In the genomic region with DNA sequence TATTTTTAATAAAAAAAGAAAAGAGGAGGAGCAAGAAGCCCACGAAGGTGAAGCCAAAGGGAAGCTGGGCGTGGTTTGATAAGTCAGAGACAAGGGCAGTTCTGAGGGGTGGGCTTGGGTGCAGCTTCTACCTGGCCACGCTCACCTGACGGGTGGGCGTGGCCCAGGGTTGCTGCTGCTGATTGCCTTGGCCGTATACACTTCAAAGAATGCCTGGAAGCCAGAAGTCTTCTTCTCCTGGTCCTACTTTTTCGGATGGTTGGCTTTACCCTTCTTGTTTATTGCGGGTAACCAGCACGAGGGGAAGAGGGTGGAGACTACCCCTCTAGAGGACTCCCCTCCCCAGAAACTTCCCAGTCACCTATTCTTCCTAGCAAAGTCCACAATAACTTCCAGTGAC, we compare ENCODE assay signal across 8 mouse cellular contexts. TPM values are rescaled to one million over a fixed set of nuclear protein-coding genes. Genes with fewer than 3 reads are reported as not detected.
DNase-seq lines count a peak whose midpoint lies in the region; ATAC-seq and TF ChIP-seq lines count a peak whose summit lies in the region.

No protein-coding gene starts in this region.

- intact Hi-C loops in gastrocnemius, adult 2 months (cut with DNase I), result loop anchor here (5.0 kb wide), 2 partner anchors 110 to 130 kb away; a partner anchor contains a TSS

- WGBS in forebrain, embryonic 13.5 days, result 8% methylated on average over 7 of the region's 9 CpGs
- WGBS in liver, embryonic 16.5 days (ENCODE audit: insufficient replicate concordance), result 3% methylated on average over 9 of the region's 9 CpGs

- H3K79me2 ChIP-seq in C2C12 (ENCODE audit: control insufficient read depth, insufficient read depth), result peaks cover 32% of the 10 kb centered on the region

- H3K9ac ChIP-seq in forebrain, embryonic 13.5 days, result peak overlapping the region; percentile 68
- peak overlapping the region; percentile 60 for H3K9ac ChIP-seq in liver, embryonic 16.5 days (ENCODE audit: low read depth, low read length)

- ATAC-seq in forebrain, embryonic 13.5 days, result no peak
- ATAC-seq in liver, embryonic 16.5 days (ENCODE audit: low read depth), result no peak

- no peaks in the 10 kb centered on the region for H3K27me3 ChIP-seq in C2C12 (ENCODE audit: control insufficient read depth, insufficient read depth, insufficient read length)
- H3K27me3 ChIP-seq in forebrain, embryonic 13.5 days, result 0 out of 2 replicates have a peak, but pooled peaks cover 2% of the 10 kb centered on the region
- H3K27me3 ChIP-seq in liver, embryonic 16.5 days (ENCODE audit: control insufficient read depth, insufficient read depth, low read depth, low read length), result no peaks in the 10 kb centered on the region

- no peaks in the 10 kb centered on the region for H3K36me3 ChIP-seq in C2C12 (ENCODE audit: control insufficient read depth, insufficient read depth)
- no peaks in the 10 kb centered on the region for H3K36me3 ChIP-seq in forebrain, embryonic 13.5 days (ENCODE audit: poor library complexity, severe bottlenecking)
- H3K36me3 ChIP-seq in liver, embryonic 16.5 days (ENCODE audit: control insufficient read depth, insufficient read depth), result no peaks in the 10 kb centered on the region

- TF ChIP-seq CTCF in gastrocnemius, adult 2 months (IDR thresholded peaks at IDR 0.05), result no peak
- no peak for TF ChIP-seq CTCF in C2C12 (IDR thresholded peaks at IDR 0.05; ENCODE audit: control insufficient read depth, insufficient read depth, insufficient read length)

- H3K4me3 ChIP-seq in gastrocnemius, adult 2 months, result peak overlapping the region; percentile 69
- peak overlapping the region; percentile 27 for H3K4me3 ChIP-seq in C2C12 (ENCODE audit: insufficient read depth, poor library complexity, severe bottlenecking)
- peak overlapping the region; percentile 57 for H3K4me3 ChIP-seq in forebrain, embryonic 13.5 days
- H3K4me3 ChIP-seq in liver, embryonic 16.5 days (ENCODE audit: low read depth, low read length), result peak overlapping the region; percentile 75

- no peak overlapping the region for H3ac ChIP-seq in C2C12 (ENCODE audit: control insufficient read depth, insufficient read length, low read depth)

- DNase-seq in gastrocnemius, adult 2 months, result no peak
- DNase-seq in gastrocnemius, adult 8-10 months (ENCODE audit: low spot score in 2 of 2), result no peak
- DNase-seq in layer of hippocampus, postnatal 10 days (ENCODE audit: low spot score in 2 of 2), result no peak
- no peak for DNase-seq in right cerebral cortex, postnatal 25 days
- no peak for DNase-seq in spleen, adult 18-20 months

- peak overlapping the region; percentile 84 for H3K4me2 ChIP-seq in forebrain, embryonic 13.5 days
- peak overlapping the region; percentile 98 for H3K4me2 ChIP-seq in liver, embryonic 16.5 days (ENCODE audit: low read depth, low read length)

- H3K79me3 ChIP-seq in C2C12 (ENCODE audit: low read depth), result peaks cover 8% of the 10 kb centered on the region

- H3K9me3 ChIP-seq in forebrain, embryonic 13.5 days (replicated peaks), result no peaks in the 10 kb centered on the region
- no peaks in the 10 kb centered on the region for H3K9me3 ChIP-seq in liver, embryonic 16.5 days (replicated peaks; ENCODE audit: control insufficient read depth, low read length)

- peaks cover 21% of the 10 kb centered on the region for H3K4me1 ChIP-seq in forebrain, embryonic 13.5 days
- H3K4me1 ChIP-seq in liver, embryonic 16.5 days (ENCODE audit: control insufficient read depth, low read depth, low read length), result peaks cover 26% of the 10 kb centered on the region

- peak overlapping the region; percentile 98 for H3K27ac ChIP-seq in gastrocnemius, adult 2 months
- H3K27ac ChIP-seq in forebrain, embryonic 13.5 days, result 0 out of 2 replicates have a peak overlapping the region, but pooled peaks have one; percentile 75
- H3K27ac ChIP-seq in liver, embryonic 16.5 days (ENCODE audit: low read length), result peak overlapping the region; percentile 93

TF ChIP-seq in C2C12, 6 proteins besides CTCF, POLR2A, EP300 and RAD21:
- TF ChIP-seq FOSL1 (IDR thresholded peaks at IDR 0.05; ENCODE audit: insufficient read depth, low read length, poor library complexity, severe bottlenecking) (no peak), USF1 (IDR thresholded peaks at IDR 0.05; ENCODE audit: low read depth) (no peak), MAX (IDR thresholded peaks at IDR 0.05) (no peak), MYOD1 (IDR thresholded peaks at IDR 0.05; ENCODE audit: control insufficient read depth, insufficient read length, low read depth) (no peak), CEBPB (IDR thresholded peaks at IDR 0.05; ENCODE audit: low read depth) (no peak)

RNA-seq across cellular contexts. Expression of a gene that starts 1.2 kb away (rescaled TPM):
- total RNA-seq in gastrocnemius, adult 2 months (2021), result 100 to 1,000 TPM; 221 to 447 TPM
- total RNA-seq in gastrocnemius, adult 8-10 months (2022), result 100 to 1,000 TPM; 284 to 324 (median 303) TPM
- 296 TPM for polyA plus RNA-seq in C2C12 (2012; fragmentation: generic; extraction: Trizol)
- 152 and 167 TPM in 2 replicates for polyA plus RNA-seq in forebrain, embryonic 13.5 days (2015; fragmentation: Nextera tagmentation; extraction: Ambion mirVana)
- 314 and 319 TPM in 2 replicates for polyA plus RNA-seq in liver, embryonic 16.5 days (2015; fragmentation: Nextera tagmentation; extraction: Ambion mirVana)
- 10 to 100 TPM; 61.8 to 68.0 TPM for total RNA-seq in layer of hippocampus, postnatal 10 days (2021)

RNA-seq across cellular contexts. Expression of a gene that starts 1.2 kb away (rescaled TPM):
- 1 to 10 TPM in 1 of 2 experiments, under 1 TPM in 1; 0.45 to 1.2 TPM for total RNA-seq in gastrocnemius, adult 2 months (2021)
- under 1 TPM in 1 of 4 experiments, not detected in 3; 0.73 TPM for total RNA-seq in gastrocnemius, adult 8-10 months (2022)
- 0.09 TPM for polyA plus RNA-seq in C2C12 (2012; fragmentation: generic; extraction: Trizol)
- 0.26 and 0.47 TPM in 2 replicates for polyA plus RNA-seq in forebrain, embryonic 13.5 days (2015; fragmentation: Nextera tagmentation; extraction: Ambion mirVana)
- polyA plus RNA-seq in liver, embryonic 16.5 days (2015; fragmentation: Nextera tagmentation; extraction: Ambion mirVana), result 0.17 and 0.22 TPM in 2 replicates
- total RNA-seq in layer of hippocampus, postnatal 10 days (2021), result 1 to 10 TPM; 2.0 to 2.1 TPM

RNA-seq across cellular contexts. Expression of a gene that starts 2.1 kb away (rescaled TPM):
- total RNA-seq in gastrocnemius, adult 2 months (2021), result not detected
- total RNA-seq in gastrocnemius, adult 8-10 months (2022), result not detected
- polyA plus RNA-seq in C2C12 (2012; fragmentation: generic; extraction: Trizol), result not detected
- polyA plus RNA-seq in forebrain, embryonic 13.5 days (2015; fragmentation: Nextera tagmentation; extraction: Ambion mirVana), result not detected in 2 replicates
- polyA plus RNA-seq in liver, embryonic 16.5 days (2015; fragmentation: Nextera tagmentation; extraction: Ambion mirVana), result not detected in 2 replicates
- not detected for total RNA-seq in layer of hippocampus, postnatal 10 days (2021)

RNA-seq across cellular contexts. Expression of a gene that starts 5.8 kb away (rescaled TPM):
- total RNA-seq in gastrocnemius, adult 2 months (2021), result not detected
- total RNA-seq in gastrocnemius, adult 8-10 months (2022), result not detected
- 0.08 TPM for polyA plus RNA-seq in C2C12 (2012; fragmentation: generic; extraction: Trizol)
- not detected in 2 replicates for polyA plus RNA-seq in forebrain, embryonic 13.5 days (2015; fragmentation: Nextera tagmentation; extraction: Ambion mirVana)
- polyA plus RNA-seq in liver, embryonic 16.5 days (2015; fragmentation: Nextera tagmentation; extraction: Ambion mirVana), result 16.3 and 17.8 TPM in 2 replicates
- not detected for total RNA-seq in layer of hippocampus, postnatal 10 days (2021)

RNA-seq across cellular contexts. Expression of a gene that starts 15.2 kb away (rescaled TPM):
- total RNA-seq in gastrocnemius, adult 2 months (2021), result not detected
- total RNA-seq in gastrocnemius, adult 8-10 months (2022), result not detected
- 0.01 TPM for polyA plus RNA-seq in C2C12 (2012; fragmentation: generic; extraction: Trizol)
- not detected in 2 replicates for polyA plus RNA-seq in forebrain, embryonic 13.5 days (2015; fragmentation: Nextera tagmentation; extraction: Ambion mirVana)
- polyA plus RNA-seq in liver, embryonic 16.5 days (2015; fragmentation: Nextera tagmentation; extraction: Ambion mirVana), result not detected in 2 replicates
- total RNA-seq in layer of hippocampus, postnatal 10 days (2021), result not detected
